Mouse (Mus musculus) erythroblast, embryonic 14.5 days (primary cell): ENCODE results near the gene Dnaaf3.

Experiments used
- GATA1 ChIP-seq: IDR thresholded peaks from 2 replicates; pipeline ENCODE4 v1.6.1; 2012; ENCODE audit warnings: low read length, inconsistent platforms, mixed read lengths
- TAL1 ChIP-seq: IDR thresholded peaks from 3 replicates; pipeline ENCODE4 v1.6.1; 2012; ENCODE audit warnings: low read length, inconsistent platforms, mixed read lengths

- TF ChIP-seq GATA1 (no peak), TAL1 (no peak)
These were observed 28.4 kb downstream of the Dnaaf3 start for GRCm38 (mm10) chr7:4503858-4504257.
